Mouse (Mus musculus) liver, adult 2 months (tissue): Measurements from ENCODE around the gene Gm9040. TPM values are rescaled to one million over a fixed set of nuclear protein-coding genes. Genes with fewer than 3 reads are reported as not detected.
"Not testable (repeated sequence)": the region's sequence is repeated elsewhere in the genome, so short reads cannot be mapped to it uniquely, and the experiment has no call there.

Source experiments
- DNase-seq: peaks from one replicate; pipeline ENCODE4 v3.0.0-alpha.2; 2011; ENCODE audit warnings: low read depth, low spot score; ENCODE audit errors: extremely low read depth
- H3K27ac ChIP-seq: fragments of 200-500 bp; replicated peaks from 2 replicates; pipeline ENCODE4 v1.5.1; 2012; ENCODE audit warnings: low read depth, mild to moderate bottlenecking, control low read depth, inconsistent platforms, low read length; ENCODE audit not compliant: insufficient read depth
- H3K27me3 ChIP-seq: fragments of 200-500 bp; 2 replicates; pipeline ENCODE4 v1.6.1; 2012; ENCODE audit warnings: mild to moderate bottlenecking, moderate library complexity, low read length, inconsistent platforms; ENCODE audit not compliant: control insufficient read depth, insufficient read depth
- H3K36me3 ChIP-seq: fragments of 200-500 bp; 2 replicates; pipeline ENCODE4 v1.6.1; 2012; ENCODE audit warnings: low read length, inconsistent platforms; ENCODE audit not compliant: control insufficient read depth, insufficient read depth
- H3K4me1 ChIP-seq: fragments of 200-500 bp; 2 replicates; pipeline ENCODE4 v1.6.1; 2011; ENCODE audit warnings: low read length; ENCODE audit not compliant: control insufficient read depth, insufficient read depth
- H3K4me3 ChIP-seq: fragments of 200-500 bp; 2 replicates; pipeline ENCODE4 v1.5.1; 2011; ENCODE audit warnings: low read depth, mild to moderate bottlenecking, control low read depth, low read length, moderate library complexity; ENCODE audit not compliant: insufficient read depth
- H3K79me2 ChIP-seq: fragments of 200-500 bp; 2 replicates; pipeline ENCODE4 v1.6.1; 2012; ENCODE audit warnings: inconsistent platforms, mild to moderate bottlenecking, low read length, moderate library complexity; ENCODE audit not compliant: control insufficient read depth, insufficient read depth
- H3K9ac ChIP-seq: fragments of 200-500 bp; 2 replicates; pipeline ENCODE4 v1.6.1; 2012; ENCODE audit warnings: low read depth, mild to moderate bottlenecking, control low read depth, inconsistent platforms, low read length
- CTCF ChIP-seq: fragments of 200-500 bp; IDR thresholded peaks from 2 replicates; pipeline ENCODE4 v1.5.1; 2011; ENCODE audit warnings: low read depth, low read length, control low read depth
- POLR2A ChIP-seq: fragments of 200-500 bp; IDR thresholded peaks from 2 replicates; pipeline ENCODE4 v1.6.1; 2011; ENCODE audit warnings: low read length, control low read depth; ENCODE audit not compliant: insufficient read depth; ENCODE audit errors: extremely low read depth
- WGBS: fragments of 180-500 bp; shearing (Covaris S2); methylation state at CpG from one replicate; pipeline ENCODE4 v1.1.7; 2018; 5-methylcytosine and 5-hydroxymethylcytosine counted together
- polyA plus RNA-seq: library from polyadenylated mRNA; depleted of rRNA; stranded (reverse); fragments of >200 nt; gene quantifications from 2 replicates; pipeline ENCODE4 v1.2.3, GENCODE M21; 2012; rRNA removed
- total RNA-seq: library from RNA; depleted of rRNA; stranded (reverse); fragments of >200 nt; gene quantifications from 2 replicates; pipeline ENCODE4 v1.2.3, GENCODE M21; 2014; rRNA removed

Gene Gm9040
- total and polyA plus RNA-seq, 2 experiments = not detected

DNA sequence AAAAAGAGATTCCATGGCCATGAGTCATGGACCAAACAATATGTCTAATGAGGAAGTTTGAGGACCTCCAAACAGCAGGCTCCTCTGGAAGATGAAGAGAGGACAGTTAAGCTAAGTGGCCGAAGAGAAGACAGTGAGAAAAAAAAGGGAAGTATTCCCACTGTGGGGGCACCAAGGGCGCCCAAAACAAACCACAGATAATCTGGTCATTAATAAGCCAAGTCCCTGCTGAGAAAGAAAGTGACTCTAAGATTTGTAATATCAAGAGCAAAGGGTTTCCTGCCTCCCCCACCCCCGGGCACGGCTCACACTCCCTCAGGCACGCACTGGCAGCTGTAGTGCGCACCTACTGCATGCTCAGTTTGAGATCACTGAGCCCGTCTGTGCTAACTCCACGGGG lies 7.7 kb downstream of the Gm9040 start:
- H3K27ac ChIP-seq = no peak overlapping the region
- H3K4me3 ChIP-seq = no peak overlapping the region
- H3K36me3 ChIP-seq = no peaks in the 10 kb centered on the region
- no peak for DNase-seq
- no peaks in the 10 kb centered on the region for H3K27me3 ChIP-seq
- TF ChIP-seq CTCF = no peak
- TF ChIP-seq POLR2A = no peak
- H3K9ac ChIP-seq = no peak overlapping the region
- no peaks in the 10 kb centered on the region for H3K79me2 ChIP-seq
- 65% methylated on average over 8 of the region's 8 CpGs for WGBS
- no peaks in the 10 kb centered on the region for H3K4me1 ChIP-seq

DNA sequence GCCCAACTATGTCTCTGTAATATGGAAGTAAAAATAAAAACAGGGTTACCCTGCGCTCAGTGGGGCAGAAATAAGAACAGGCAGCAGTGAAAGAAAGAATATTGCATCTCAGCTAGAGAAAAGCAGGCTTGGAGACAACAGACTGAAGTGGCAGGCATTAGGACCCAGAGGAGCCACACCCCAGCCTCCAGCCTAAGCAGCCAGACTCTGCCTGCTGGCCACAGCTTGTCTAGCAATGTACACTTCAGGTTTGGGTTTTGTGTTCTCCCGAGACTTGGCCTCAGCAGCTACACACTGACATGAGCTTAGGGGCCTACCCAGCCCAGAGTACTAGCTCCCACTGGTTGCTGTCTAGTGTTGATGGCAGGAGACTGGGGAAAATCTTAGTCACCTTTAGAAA lies 24.6 kb downstream of the Gm9040 start:
- not testable (repeated sequence) for H3K27ac ChIP-seq, H3K27me3 ChIP-seq, H3K36me3 ChIP-seq, H3K4me1 ChIP-seq, H3K9ac ChIP-seq, H3K4me3 ChIP-seq, DNase-seq, H3K79me2 ChIP-seq
- WGBS = 40% methylated on average over 2 of the region's 2 CpGs

DNA sequence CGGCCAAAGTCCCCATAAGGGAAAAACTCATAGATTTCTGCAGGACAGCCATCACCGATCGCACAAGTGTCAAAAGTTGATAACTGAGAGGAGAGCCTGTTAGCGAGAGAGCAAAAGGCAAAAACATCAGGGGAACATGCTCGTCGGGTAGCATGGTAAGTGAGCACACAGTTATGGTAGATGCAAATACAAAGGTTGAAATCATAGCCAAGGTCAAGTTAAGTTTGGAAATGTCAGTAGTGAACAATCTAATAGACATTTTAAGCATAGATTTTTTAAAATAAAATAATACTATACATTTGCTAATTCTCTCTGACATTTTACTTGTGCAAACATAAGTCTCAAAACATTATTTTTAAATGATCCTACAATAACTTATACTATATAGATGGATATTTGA lies 31.8 kb downstream of the Gm9040 start, which contains the start of gene Iltifb:
Gene Iltifb (minus strand): TSS at position 101 of the 400 bp plus-strand sequence.
- TF ChIP-seq CTCF (no peak), POLR2A (no peak)
- 89% methylated on average over 6 of the region's 6 CpGs for WGBS

DNA sequence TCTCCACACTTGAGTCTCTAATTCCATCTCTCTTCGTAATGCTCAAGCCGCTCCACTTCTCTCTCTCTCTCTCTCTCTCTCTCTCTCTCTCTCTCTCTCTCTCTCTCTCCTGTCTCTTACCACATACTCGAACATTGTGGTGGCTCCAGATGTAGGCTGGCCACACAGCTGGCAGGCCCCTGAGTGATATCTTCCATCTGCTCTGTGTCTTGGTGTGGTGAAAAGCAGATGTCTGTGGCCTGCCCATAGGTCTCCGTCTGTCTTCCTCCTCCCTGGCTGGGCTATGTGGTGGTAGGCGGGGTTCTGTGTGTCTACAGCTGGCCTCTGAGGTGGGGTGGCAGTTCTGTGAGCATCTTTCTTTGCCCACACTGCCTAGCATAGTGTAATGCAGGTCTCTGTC lies 43.8 kb downstream of the Gm9040 start:
- not testable (repeated sequence) for DNase-seq, H3K36me3 ChIP-seq, H3K4me3 ChIP-seq, H3K27ac ChIP-seq, H3K27me3 ChIP-seq, H3K79me2 ChIP-seq, H3K4me1 ChIP-seq, H3K9ac ChIP-seq
- WGBS = 95% methylated on average over 2 of the region's 5 CpGs

More for the DNA sequence above, 31.8 kb downstream of the Gm9040 start, which contains the start of gene Iltifb:
- Histone ChIP-seq H3K36me3 (no peaks in the 10 kb centered on the region), H3K27ac (no peak within 1 kb of the TSS), H3K9ac (no peak within 1 kb of the TSS), H3K4me3 (no peak within 1 kb of the TSS), H3K79me2 (no peaks in the 10 kb centered on the region), H3K27me3 (no peaks in the 10 kb centered on the region), H3K4me1 (no peaks in the 10 kb centered on the region)
- no peak for DNase-seq

DNA sequence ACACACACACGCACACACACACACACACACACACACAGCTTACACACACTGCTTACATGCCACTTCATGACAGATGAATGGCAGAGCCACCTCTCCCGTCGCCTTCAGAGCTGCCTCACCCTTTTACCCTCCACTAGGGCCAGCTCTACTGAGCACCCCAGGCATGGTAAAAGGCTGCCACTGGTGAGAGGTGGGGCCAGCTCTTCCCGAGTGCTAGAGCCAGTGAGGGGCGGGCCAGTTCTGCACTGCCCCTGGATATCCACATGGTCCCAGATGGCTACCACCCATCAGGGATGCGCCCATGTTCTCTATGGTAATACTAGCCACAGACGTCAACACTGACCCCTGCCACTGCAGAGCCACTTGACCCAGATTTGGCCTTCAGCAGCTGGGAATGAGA lies 44.2 kb downstream of the Gm9040 start:
- WGBS = 79% methylated on average over 7 of the region's 7 CpGs
- not testable (repeated sequence) for H3K4me3 ChIP-seq, H3K36me3 ChIP-seq, H3K4me1 ChIP-seq, DNase-seq, H3K9ac ChIP-seq, H3K79me2 ChIP-seq, H3K27ac ChIP-seq, H3K27me3 ChIP-seq

DNA sequence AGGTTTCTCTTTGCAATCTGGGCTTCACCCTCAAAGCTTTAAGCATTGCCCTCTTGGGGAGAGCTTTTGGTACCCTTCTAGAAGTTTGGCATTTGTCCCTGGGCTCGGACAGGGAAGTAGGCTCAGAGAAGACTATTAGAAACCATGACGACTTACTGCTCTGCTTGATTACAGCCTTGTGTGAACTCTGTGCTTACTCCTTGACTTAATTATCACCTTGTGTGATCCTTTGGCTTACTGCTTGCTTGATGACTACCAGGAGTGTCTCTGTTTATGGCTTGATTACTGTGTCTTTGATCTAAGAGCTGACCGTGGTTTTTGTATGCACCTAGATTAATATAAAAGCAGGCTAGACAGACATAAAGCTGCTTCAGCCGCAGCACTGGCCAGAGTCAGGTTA lies 48.7 kb downstream of the Gm9040 start:
- H3K27ac ChIP-seq, H3K36me3 ChIP-seq, H3K27me3 ChIP-seq, H3K4me3 ChIP-seq, H3K9ac ChIP-seq, H3K4me1 ChIP-seq, H3K79me2 ChIP-seq, DNase-seq: not testable (repeated sequence)
- WGBS = no CpG with 5 or more reads among the region's 4 CpGs

Other genes starting within 250 kb of the Gm9040 start
- 0.94 and 1.1 TPM in 2 replicates for gene Mdm1, start 185.2 kb downstream of the Gm9040 start, total RNA-seq
- 0.35 and 0.49 TPM in 2 replicates for gene Mdm1, start 185.2 kb downstream of the Gm9040 start, polyA plus RNA-seq
- gene Il22, start 122.0 kb downstream of the Gm9040 start, total RNA-seq = not detected in 2 replicates
- not detected in 2 replicates for gene Il22, start 122.0 kb downstream of the Gm9040 start, polyA plus RNA-seq
- gene Gm32717, start 86.2 kb downstream of the Gm9040 start, total RNA-seq = not detected in 2 replicates
- not detected in 2 replicates for gene Gm32717, start 86.2 kb downstream of the Gm9040 start, polyA plus RNA-seq
- gene Gm32802, start 68.3 kb downstream of the Gm9040 start, total RNA-seq = not detected in 2 replicates
- not detected in 2 replicates for gene Gm32802, start 68.3 kb downstream of the Gm9040 start, polyA plus RNA-seq
- gene Iltifb, start 31.9 kb downstream of the Gm9040 start, total RNA-seq = not detected in 2 replicates
- not detected in 2 replicates for gene Iltifb, start 31.9 kb downstream of the Gm9040 start, polyA plus RNA-seq
- not detected in 2 replicates for gene Gm9044, start 5.4 kb upstream of the Gm9040 start, total RNA-seq
- gene Gm9044, start 5.4 kb upstream of the Gm9040 start, polyA plus RNA-seq = not detected in 2 replicates
- not detected in 2 replicates for gene Gm9045, start 10.9 kb upstream of the Gm9040 start, total RNA-seq
- not detected in 2 replicates for gene Gm9045, start 10.9 kb upstream of the Gm9040 start, polyA plus RNA-seq
- gene Gm9046, start 16.3 kb upstream of the Gm9040 start, total RNA-seq = not detected in 2 replicates
- gene Gm9046, start 16.3 kb upstream of the Gm9040 start, polyA plus RNA-seq = not detected in 2 replicates
- not detected in 2 replicates for gene Gm9048, start 21.7 kb upstream of the Gm9040 start, total RNA-seq
- gene Gm9048, start 21.7 kb upstream of the Gm9040 start, polyA plus RNA-seq = not detected in 2 replicates
- gene Gm9049, start 27.1 kb upstream of the Gm9040 start, total RNA-seq = not detected in 2 replicates
- gene Gm9049, start 27.1 kb upstream of the Gm9040 start, polyA plus RNA-seq = not detected in 2 replicates
- not detected in 2 replicates for gene Ifng, start 114.1 kb upstream of the Gm9040 start, total RNA-seq
- 0.07 and 0.10 TPM in 2 replicates for gene Ifng, start 114.1 kb upstream of the Gm9040 start, polyA plus RNA-seq